Comparison of ENCODE assay signal across 8 mouse cellular contexts in the genomic region with DNA sequence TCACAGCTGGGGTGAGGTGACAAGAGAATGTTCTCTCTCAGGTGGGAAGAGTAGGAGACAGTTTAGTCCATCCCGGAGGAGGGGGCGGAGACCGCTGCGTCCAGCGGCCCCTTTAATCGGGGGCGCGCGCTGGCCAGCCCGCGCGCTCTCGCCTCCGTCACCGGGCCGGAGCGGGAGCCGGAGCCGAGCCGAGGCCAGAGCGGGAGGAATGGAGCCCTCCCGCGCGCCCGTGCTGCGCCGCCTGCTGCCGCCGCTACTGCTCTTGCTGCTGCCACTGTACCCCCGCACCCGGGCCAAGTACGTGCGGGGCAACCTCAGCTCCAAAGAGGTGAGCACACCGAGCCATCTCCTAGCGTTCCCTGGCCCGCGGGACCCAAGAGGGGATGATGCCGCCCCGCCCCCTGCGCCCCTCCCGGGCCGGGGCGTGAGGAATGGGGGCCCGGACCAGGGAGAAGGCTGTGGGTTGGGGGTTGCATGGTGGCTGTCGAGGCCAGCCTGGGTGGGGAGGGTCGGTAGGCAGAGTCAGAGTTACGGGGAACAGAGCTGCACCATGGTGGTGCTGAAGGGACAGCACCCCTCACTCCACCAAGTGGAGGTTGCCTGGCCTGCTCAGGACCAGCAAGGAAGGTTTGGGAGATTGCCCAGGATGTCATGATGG. TPM values are rescaled to one million over a fixed set of nuclear protein-coding genes. Genes with fewer than 3 reads are reported as not detected.
A peak's percentile ranks its signal among the peaks of the same experiment; 100 is the strongest.
DNase-seq lines count a peak whose midpoint lies in the region; ATAC-seq lines count a peak whose summit lies in the region.

Gene Tmem145, plus strand, starts transcription at position 151 of the 658 bp plus-strand sequence.

- no peak for DNase-seq in heart, postnatal 36 days
- peak; percentile 82 for DNase-seq in ZHBTc4 (ENCODE audit: low read depth, low spot score)
- peak; percentile 85 for DNase-seq in embryonic facial prominence, embryonic 14.5 days (ENCODE audit: low spot score)
- DNase-seq in induced T-regulatory cell, adult 2 months (ENCODE audit: low read depth), result peak; percentile 57
- peak; percentile 45 for DNase-seq in liver
- peak; percentile 44 for DNase-seq in naive thymus-derived CD4-positive, alpha-beta T cell, adult 2 months (ENCODE audit: low read depth)
- DNase-seq in urinary bladder, postnatal 36 days (ENCODE audit: low spot score in 2 of 2), result no peak

- peak within 1 kb of the TSS; percentile 59 for H3K4me3 ChIP-seq in heart, embryonic 12.5 days
- H3K4me3 ChIP-seq in embryonic facial prominence, embryonic 14.5 days (ENCODE audit: low read depth, low read length), result peak within 1 kb of the TSS; percentile 52

- peak within 1 kb of the TSS; percentile 1; the same call in 1 of the 2 replicates for H3K9ac ChIP-seq in heart, embryonic 12.5 days
- peak within 1 kb of the TSS; percentile 49 for H3K9ac ChIP-seq in embryonic facial prominence, embryonic 14.5 days (ENCODE audit: low read depth, low read length)

- intact Hi-C loops in heart, postnatal 36 days (cut with DNase I), result no loop called here

- under 1% methylated on average over 47 of the region's 47 CpGs for WGBS in heart, embryonic 12.5 days
- 1% methylated on average over 24 of the region's 47 CpGs for WGBS in embryonic facial prominence, embryonic 14.5 days

- peaks cover 10% of the 10 kb centered on the region for H3K4me1 ChIP-seq in heart, embryonic 12.5 days (replicated peaks)
- H3K4me1 ChIP-seq in embryonic facial prominence, embryonic 14.5 days (ENCODE audit: control insufficient read depth, insufficient read depth, low read length), result 0 out of 2 replicates have a peak, but pooled peaks cover 2% of the 10 kb centered on the region

- peaks cover 70% of the 10 kb centered on the region for H3K27me3 ChIP-seq in heart, embryonic 12.5 days (replicated peaks)
- H3K27me3 ChIP-seq in embryonic facial prominence, embryonic 14.5 days (replicated peaks; ENCODE audit: control insufficient read depth, insufficient read depth, low read length), result peaks cover 10% of the 10 kb centered on the region

- no peak within 1 kb of the TSS for H3K27ac ChIP-seq in heart, embryonic 12.5 days (ENCODE audit: poor library complexity, severe bottlenecking)
- no peak within 1 kb of the TSS for H3K27ac ChIP-seq in embryonic facial prominence, embryonic 14.5 days (replicated peaks; ENCODE audit: low read depth, low read length)

- no peaks in the 10 kb centered on the region for H3K36me3 ChIP-seq in heart, embryonic 12.5 days
- H3K36me3 ChIP-seq in embryonic facial prominence, embryonic 14.5 days (ENCODE audit: control insufficient read depth, insufficient read depth, low read length), result no peaks in the 10 kb centered on the region

- peak; percentile 60 for ATAC-seq in heart, embryonic 12.5 days (ENCODE audit: insufficient number of reproducible peaks, low FRiP score)
- peak; percentile 87 for ATAC-seq in embryonic facial prominence, embryonic 14.5 days (ENCODE audit: low read depth)

- no peaks in the 10 kb centered on the region for H3K9me3 ChIP-seq in heart, embryonic 12.5 days (replicated peaks)
- H3K9me3 ChIP-seq in embryonic facial prominence, embryonic 14.5 days (ENCODE audit: control insufficient read depth, low read length), result no peaks in the 10 kb centered on the region

- H3K4me2 ChIP-seq in heart, embryonic 12.5 days, result peak within 1 kb of the TSS; percentile 93
- H3K4me2 ChIP-seq in embryonic facial prominence, embryonic 14.5 days (ENCODE audit: low read depth, low read length), result peak within 1 kb of the TSS; percentile 97

RNA-seq across cellular contexts. Expression of gene Tmem145, which starts in this region (rescaled TPM):
- 0.23 and 0.30 TPM in 2 replicates for polyA plus RNA-seq in heart, embryonic 12.5 days (2016; fragmentation: Nextera tagmentation; extraction: Ambion mirVana)
- total RNA-seq in heart, postnatal 36 days (2021), result not detected
- polyA plus RNA-seq in embryonic facial prominence, embryonic 14.5 days (2014; fragmentation: Nextera tagmentation; extraction: Ambion mirVana), result 1.7 and 2.0 TPM in 2 replicates

Comparison
In these comparisons a context has a peak if more than half of its experiments do, and no peak if none do; other contexts are left out.
1. Peak in ATAC-seq, H3K4me3 ChIP-seq, H3K9ac ChIP-seq and H3K4me2 ChIP-seq in heart, embryonic 12.5 days; RNA of the gene not detected or under 1 TPM.
2. DNase-seq: peak in ZHBTc4 (single experiment), embryonic facial prominence, embryonic 14.5 days (single experiment), induced T-regulatory cell, adult 2 months (single experiment), liver (single experiment) and naive thymus-derived CD4-positive, alpha-beta T cell, adult 2 months (single experiment); none in heart, postnatal 36 days (0 of 2) and urinary bladder, postnatal 36 days (0 of 2).